Comparison of ENCODE assay signal across 6 mouse cellular contexts in genomic region chr16:73424311-73424710, GRCm38 (mm10).
"Had no signal": no experiment of that assay in that cellular context is flagged by ENCODE, and none has a peak within 500 bp of the region (broad histone marks: within the 10 kb centered on the region; RNA-seq: fewer than 3 reads in every experiment).

No protein-coding gene starts in this region.

- DNase-seq: gastrocnemius, postnatal 25 days; kidney, adult 18-20 months; kidney, adult 8-10 months; kidney, postnatal 4 days; layer of hippocampus, postnatal 36 days; lung, adult 18-20 months had no signal
